Mouse (Mus musculus) 3134 (cell line): ENCODE results near the gene Rbm11.
A peak's percentile ranks its signal among the peaks of the same experiment; 100 is the strongest.

Experiments used
- DNase-seq: peaks from one replicate; pipeline ENCODE4 v3.0.0-alpha.2; 2011; ENCODE audit warnings: low spot score; ENCODE audit not compliant: insufficient read length; ENCODE audit errors: extremely low read depth

Gene Rbm11

DNA sequence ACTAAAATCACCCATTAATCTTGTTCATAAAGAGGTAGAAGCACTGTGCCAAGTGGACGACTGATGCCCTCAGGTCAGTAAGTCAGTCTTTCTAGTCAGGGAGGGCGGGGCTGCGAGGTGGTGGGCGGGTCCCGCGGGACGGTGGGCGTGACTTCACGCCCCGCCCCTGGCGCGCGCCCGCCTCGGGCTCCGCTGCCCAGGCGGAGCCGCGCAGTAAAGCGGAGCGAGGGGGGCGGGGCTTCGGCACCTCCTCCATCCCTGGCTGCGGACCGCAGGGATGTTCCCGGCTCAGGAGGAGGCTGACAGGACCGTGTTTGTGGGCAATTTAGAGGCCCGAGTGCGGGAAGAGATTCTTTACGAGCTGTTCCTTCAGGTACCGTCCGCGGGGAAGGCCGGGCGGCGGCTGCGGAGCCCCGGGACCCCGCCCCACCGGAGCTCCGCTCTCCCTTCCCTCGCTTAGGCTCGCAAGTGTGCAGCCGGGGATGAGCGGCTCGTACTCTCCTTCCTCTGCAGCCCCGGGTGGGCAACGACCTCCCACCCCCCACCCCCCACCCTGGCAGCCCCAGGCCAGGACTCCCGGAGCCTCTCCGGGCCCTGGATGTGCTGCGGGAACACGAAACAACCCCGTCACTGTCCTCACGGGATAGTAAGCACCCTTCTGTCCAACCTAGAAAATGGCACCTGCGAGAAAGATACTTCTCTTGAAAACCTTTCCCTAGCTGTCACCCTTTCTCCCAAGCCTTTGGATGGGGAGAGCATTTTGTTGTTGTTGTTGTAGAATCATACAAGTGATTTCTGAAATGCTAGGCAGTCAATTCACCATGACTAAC, at the start of gene Rbm11:
Gene Rbm11, plus strand, starts transcription at position 174 of the 830 bp plus-strand sequence.
- DNase-seq = no peak

DNA sequence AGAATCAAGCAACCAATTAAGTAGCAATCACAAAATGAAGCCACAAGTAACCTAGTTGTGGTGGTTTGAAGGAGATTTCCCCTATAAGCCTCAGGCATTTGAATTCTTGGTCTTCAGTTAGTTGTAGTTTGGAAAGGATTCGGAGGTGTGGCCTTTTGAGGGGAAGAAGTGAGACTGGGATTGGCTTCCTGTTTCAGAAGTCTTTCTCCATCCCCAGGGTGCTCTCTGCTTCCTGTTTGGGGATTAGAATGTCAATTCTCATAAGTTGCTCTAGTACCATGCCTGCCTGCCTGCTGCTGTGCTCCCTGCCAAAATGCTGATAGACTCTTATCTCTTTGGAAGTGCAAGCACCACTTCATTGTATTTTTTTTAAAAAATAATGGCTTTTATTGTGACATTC, 47.3 kb upstream of the Rbm11 start:
- DNase-seq = no peak

DNA sequence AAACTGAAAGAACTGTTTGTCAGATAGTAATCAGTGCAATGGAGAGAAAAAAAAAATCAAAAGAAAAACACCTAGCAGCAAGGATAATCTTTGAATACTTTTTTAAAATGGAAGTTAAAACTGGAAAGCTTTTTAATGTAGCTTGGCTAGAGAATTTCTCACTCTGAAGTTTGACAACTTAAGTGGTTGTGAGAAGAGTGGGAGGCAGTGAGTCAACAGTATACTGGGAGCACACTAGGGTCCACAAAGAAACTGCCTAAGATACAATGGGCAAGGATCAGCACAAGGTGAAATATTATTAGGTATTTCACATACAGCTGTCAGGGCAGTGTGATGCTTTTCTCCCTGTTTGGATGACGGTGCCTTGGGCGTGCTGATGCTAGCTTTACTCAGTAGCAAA, 29.7 kb upstream of the Rbm11 start:
- DNase-seq = no peak

DNA sequence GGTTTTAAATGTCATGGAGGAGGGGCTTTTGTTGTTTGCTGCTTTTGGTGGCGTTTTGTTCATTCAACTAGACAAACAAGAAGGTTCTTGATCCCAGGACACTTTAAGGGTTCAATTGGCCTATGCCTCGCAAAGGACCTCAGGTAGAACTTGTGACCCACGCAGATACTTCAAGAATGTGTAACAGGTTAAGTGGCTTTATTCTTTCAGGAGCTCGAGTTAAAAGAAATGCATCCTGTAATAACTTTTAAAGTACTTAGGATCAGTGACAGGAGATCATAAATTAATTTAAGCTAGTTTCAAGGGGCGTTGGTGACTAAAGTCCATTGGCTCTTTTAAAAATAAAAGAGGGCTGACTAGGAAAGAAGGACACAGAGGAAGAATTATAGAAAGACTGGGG, 10.4 kb upstream of the Rbm11 start:
- DNase-seq = no peak

DNA sequence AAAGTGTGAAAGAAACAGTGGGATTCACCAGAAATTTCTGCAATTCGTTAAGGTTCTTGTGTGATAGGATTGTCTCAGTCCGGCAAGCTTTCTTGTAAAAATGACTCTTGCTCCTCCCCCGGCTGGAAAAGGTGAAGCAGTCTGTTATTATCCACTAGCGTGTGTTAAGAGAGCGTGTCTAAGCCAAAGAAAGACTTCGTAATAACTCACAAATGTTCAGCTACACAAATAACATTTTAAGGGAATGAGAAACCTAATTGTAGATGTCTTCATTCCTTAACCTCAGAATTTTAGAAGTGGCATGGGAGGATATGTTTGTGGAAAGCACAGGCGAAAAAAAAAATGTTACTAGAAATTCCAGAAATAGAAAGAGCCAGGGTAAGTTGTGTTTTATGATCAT, 6.7 kb upstream of the Rbm11 start, which contains the start of gene Lipi:
Gene Lipi, minus strand, starts transcription at position 101 of the 400 bp plus-strand sequence.
- no peak for DNase-seq

DNA sequence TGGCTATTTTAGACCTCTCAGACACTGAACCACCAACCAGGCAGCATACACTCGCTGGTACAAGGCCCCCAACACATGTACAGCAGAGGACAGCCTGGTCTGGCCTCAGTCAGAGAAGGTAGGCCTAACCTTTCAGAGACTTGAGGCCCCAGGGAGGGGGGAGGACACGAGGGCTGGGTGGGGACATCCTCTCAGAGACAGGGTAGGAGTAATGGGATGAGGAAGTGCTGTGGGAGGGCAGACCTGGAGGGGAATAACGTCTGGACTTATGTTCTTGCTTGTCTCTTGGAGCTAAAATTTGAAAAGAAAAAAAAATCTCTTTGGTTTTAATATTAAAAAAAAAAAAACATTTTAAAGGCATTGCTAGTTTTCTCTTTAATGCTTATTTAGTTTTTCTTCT, 6.2 kb upstream of the Rbm11 start:
- peak; percentile 8 for DNase-seq

DNA sequence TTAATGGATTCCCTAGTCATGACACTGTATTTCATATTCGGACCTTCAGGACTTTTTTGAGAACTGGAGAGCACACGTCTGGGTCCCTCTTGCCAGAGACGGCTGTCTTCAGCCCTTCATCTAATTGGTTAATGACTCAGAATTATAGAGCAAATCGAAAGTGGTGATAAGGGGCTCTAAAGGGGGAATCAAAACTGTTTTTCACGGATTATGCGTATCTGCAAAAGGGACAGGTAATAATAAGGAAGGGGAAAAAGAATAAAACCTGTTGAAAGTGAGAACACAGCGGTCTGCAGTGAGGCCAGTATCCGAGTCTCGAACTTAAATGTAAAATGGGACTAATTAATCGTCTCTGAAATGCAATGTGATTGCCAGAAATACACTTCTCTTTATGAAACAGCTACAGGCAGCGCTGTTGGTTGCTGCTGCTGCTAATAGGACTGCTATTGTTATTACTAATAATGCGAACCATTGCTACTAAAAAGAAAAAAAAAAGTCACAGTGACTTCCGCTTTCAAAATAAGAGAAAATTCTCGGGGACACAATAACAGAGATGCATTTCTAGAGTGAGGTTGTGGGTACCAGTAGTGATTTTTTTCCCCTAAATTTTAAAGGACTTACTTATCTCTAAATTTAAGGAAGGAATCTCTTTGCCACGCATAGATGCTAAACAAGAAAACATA, 998 bp downstream of the Rbm11 start:
- DNase-seq = no peak

DNA sequence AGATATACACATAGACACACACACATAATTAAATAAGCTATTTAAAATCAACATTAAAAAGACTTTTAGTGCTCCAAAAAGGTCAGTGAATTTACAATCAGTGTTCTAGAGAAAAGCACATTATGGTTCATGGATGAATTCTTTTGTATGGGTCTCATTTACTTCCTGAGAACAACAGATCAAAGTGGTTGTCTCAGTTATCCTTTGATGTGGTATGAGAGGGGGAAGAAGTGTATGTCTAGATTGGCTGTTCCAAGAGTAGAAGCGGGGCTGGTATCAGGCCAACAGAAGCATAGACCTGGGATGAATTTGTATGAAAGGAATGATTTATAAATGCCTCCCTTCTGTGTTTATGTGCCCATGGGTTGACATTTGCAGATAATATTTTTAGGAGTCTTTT, 13.8 kb downstream of the Rbm11 start:
- no peak for DNase-seq

DNA sequence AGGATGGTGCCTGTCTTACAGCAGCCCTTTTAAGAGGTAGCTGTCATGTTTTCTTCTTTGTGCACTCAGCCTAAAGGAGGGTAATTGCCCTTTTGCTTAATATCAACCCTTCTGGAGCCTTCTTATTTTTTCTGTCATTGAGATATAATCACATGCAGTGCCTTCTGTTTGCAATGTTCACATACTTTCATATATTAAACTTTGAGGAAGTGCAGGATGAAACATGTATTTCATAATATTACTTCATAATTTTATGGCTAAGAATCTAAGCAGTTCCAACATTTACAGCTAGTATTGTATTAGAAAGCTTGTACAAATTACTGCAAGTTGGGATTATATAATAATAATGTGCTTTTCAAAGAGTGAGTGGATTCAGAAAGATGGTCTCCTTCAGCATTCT, 19.9 kb downstream of the Rbm11 start:
- no peak for DNase-seq

DNA sequence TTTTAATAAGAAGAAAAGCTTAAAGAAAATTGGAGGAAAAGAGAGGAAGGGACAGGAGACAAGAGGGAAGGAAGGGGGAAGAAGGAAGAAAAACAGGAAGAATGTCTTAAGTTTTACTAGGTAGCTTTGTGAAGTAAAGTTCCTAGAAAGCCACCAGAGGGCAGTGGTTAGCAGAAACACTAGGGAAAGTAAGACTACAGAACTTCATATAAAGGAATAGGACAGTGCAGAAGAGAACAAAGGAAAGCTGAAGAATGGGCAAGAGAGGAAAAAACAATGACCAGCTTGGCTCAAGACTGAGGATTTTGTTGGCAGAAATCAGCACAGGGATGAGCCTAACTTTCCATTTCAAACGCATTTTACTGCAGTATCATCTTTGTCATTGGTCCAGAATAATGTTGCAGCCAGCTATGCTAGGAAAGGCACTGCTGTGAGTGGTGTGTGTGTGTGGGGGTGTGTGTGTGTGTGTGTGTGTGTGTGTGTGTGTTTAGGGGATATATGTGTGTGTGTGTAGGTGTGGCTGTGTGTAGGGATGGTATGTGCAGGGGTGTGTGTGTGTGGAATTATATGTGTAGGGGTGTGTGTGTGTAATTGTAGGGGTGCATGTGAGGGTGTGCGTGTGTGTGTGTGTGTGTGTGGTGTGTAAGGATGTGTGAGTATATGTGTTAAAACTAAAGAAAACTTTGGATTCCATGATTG, 25.2 kb downstream of the Rbm11 start:
- DNase-seq = no peak

DNA sequence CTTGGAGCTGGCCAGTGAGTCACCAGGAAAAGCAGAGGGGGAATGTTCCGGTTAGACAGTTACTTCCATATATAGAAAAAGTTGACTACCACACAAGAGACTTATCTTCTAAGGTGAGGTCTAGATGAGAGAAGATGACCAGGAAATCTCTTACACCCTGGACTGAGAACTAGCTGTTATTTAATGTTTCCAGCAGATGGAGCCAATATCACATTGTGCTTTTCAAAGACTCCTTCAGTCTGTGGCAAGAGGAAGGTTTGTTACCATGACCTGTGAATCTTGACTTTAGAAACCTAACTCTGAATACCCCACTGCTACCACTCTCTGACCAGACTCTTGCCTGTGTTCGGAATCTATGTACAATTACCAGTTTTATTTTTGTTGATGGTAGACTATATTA, 35.2 kb downstream of the Rbm11 start:
- no peak for DNase-seq
